Mouse (Mus musculus): ENCODE results near the gene E4f1. TPM values are rescaled to one million over a fixed set of nuclear protein-coding genes. Genes with fewer than 3 reads are reported as not detected.

E4f1 gene
- polyA plus RNA-seq, 1 experiment from 2014 or later = 46.4 TPM

GRCm38 (mm10) chr17:24415011-24415410 is 55.1 kb downstream of the E4f1 start:
- Histone ChIP-seq H3K36me3 (ENCODE audit: control insufficient read depth, insufficient read depth, low read length) (peaks cover 9% of the 10 kb centered on the region), H3K4me1 (ENCODE audit: control insufficient read depth, insufficient read depth, low read length) (peaks cover 19% of the 10 kb centered on the region)
- peak; percentile 1; the same call in 1 of the 2 replicates for ATAC-seq

GRCm38 (mm10) chr17:24414230-24414976 is 55.7 kb downstream of the E4f1 start, which contains the start of gene Rnps1:
Gene Rnps1, plus strand, starts transcription at chr17:24414565.
- peak within 1 kb of the TSS; percentile 87 for H3K27ac ChIP-seq (ENCODE audit: low read length)
- no peaks in the 10 kb centered on the region for H3K27me3 ChIP-seq (ENCODE audit: control insufficient read depth, insufficient read depth, low read depth, low read length)
- H3K4me3 ChIP-seq (ENCODE audit: low read depth, low read length) = peak within 1 kb of the TSS; percentile 80
- peaks cover 19% of the 10 kb centered on the region for H3K4me1 ChIP-seq (ENCODE audit: control insufficient read depth, insufficient read depth, low read length)
- under 1% methylated on average over 61 of the region's 64 CpGs for WGBS
- H3K36me3 ChIP-seq (ENCODE audit: control insufficient read depth, insufficient read depth, low read length) = peaks cover 13% of the 10 kb centered on the region
- peak within 1 kb of the TSS; percentile 85 for H3K9ac ChIP-seq (ENCODE audit: low read depth, low read length)
- peak within 1 kb of the TSS; percentile 92 for H3K4me2 ChIP-seq (ENCODE audit: low read length)
- peak; percentile 96 for ATAC-seq
- H3K9me3 ChIP-seq (replicated peaks; ENCODE audit: control insufficient read depth, low read length, poor library complexity, severe bottlenecking) = no peaks in the 10 kb centered on the region

More at GRCm38 (mm10) chr17:24415011-24415410, 55.1 kb downstream of the E4f1 start:
- Histone ChIP-seq H3K9me3 (replicated peaks; ENCODE audit: control insufficient read depth, low read length, poor library complexity, severe bottlenecking) (no peaks in the 10 kb centered on the region), H3K4me2 (ENCODE audit: low read length) (peak overlapping the region; percentile 81), H3K9ac (ENCODE audit: low read depth, low read length) (peak overlapping the region; percentile 85), H3K27me3 (ENCODE audit: control insufficient read depth, insufficient read depth, low read depth, low read length) (no peaks in the 10 kb centered on the region), H3K4me3 (ENCODE audit: low read depth, low read length) (peak overlapping the region; percentile 80), H3K27ac (ENCODE audit: low read length) (peak overlapping the region; percentile 87)
- under 1% methylated on average over 21 of the region's 21 CpGs for WGBS

GRCm38 (mm10) chr17:24413557-24414211 is 56.4 kb downstream of the E4f1 start:
- 36% methylated on average over 22 of the region's 22 CpGs for WGBS
- no peaks in the 10 kb centered on the region for H3K9me3 ChIP-seq (replicated peaks; ENCODE audit: control insufficient read depth, low read length, poor library complexity, severe bottlenecking)
- H3K9ac ChIP-seq (ENCODE audit: low read depth, low read length) = peak overlapping the region; percentile 68
- peak overlapping the region; percentile 92 for H3K4me2 ChIP-seq (ENCODE audit: low read length)
- H3K36me3 ChIP-seq (ENCODE audit: control insufficient read depth, insufficient read depth, low read length) = peaks cover 20% of the 10 kb centered on the region
- H3K4me3 ChIP-seq (ENCODE audit: low read depth, low read length) = peak overlapping the region; percentile 80
- ATAC-seq = peak; percentile 66
- peak overlapping the region; percentile 87 for H3K27ac ChIP-seq (ENCODE audit: low read length)
- peaks cover 19% of the 10 kb centered on the region for H3K4me1 ChIP-seq (ENCODE audit: control insufficient read depth, insufficient read depth, low read length)
- no peaks in the 10 kb centered on the region for H3K27me3 ChIP-seq (ENCODE audit: control insufficient read depth, insufficient read depth, low read depth, low read length)

GRCm38 (mm10) chr17:24407116-24407803 is 62.9 kb downstream of the E4f1 start:
- H3K36me3 ChIP-seq (ENCODE audit: control insufficient read depth, insufficient read depth, low read length) = peaks cover 49% of the 10 kb centered on the region
- H3K9ac ChIP-seq (ENCODE audit: low read depth, low read length) = no peak overlapping the region
- no peak overlapping the region for H3K4me2 ChIP-seq (ENCODE audit: low read length)
- 91% methylated on average over 12 of the region's 12 CpGs for WGBS
- no peak overlapping the region for H3K4me3 ChIP-seq (ENCODE audit: low read depth, low read length)
- no peaks in the 10 kb centered on the region for H3K9me3 ChIP-seq (replicated peaks; ENCODE audit: control insufficient read depth, low read length, poor library complexity, severe bottlenecking)
- no peaks in the 10 kb centered on the region for H3K27me3 ChIP-seq (ENCODE audit: control insufficient read depth, insufficient read depth, low read depth, low read length)
- H3K4me1 ChIP-seq (ENCODE audit: control insufficient read depth, insufficient read depth, low read length) = no peaks in the 10 kb centered on the region
- ATAC-seq = no peak
- H3K27ac ChIP-seq (ENCODE audit: low read length) = no peak overlapping the region

- no peak for ATAC-seq
- no peak overlapping the region for H3K27ac ChIP-seq (ENCODE audit: low read length)
- H3K36me3 ChIP-seq (ENCODE audit: control insufficient read depth, insufficient read depth, low read length) = peaks cover 46% of the 10 kb centered on the region
- no peaks in the 10 kb centered on the region for H3K4me1 ChIP-seq (ENCODE audit: control insufficient read depth, insufficient read depth, low read length)
- H3K9ac ChIP-seq (ENCODE audit: low read depth, low read length) = no peak overlapping the region
- WGBS = 79% methylated on average over 3 of the region's 3 CpGs
- no peaks in the 10 kb centered on the region for H3K27me3 ChIP-seq (ENCODE audit: control insufficient read depth, insufficient read depth, low read depth, low read length)
- no peak overlapping the region for H3K4me2 ChIP-seq (ENCODE audit: low read length)
- H3K4me3 ChIP-seq (ENCODE audit: low read depth, low read length) = no peak overlapping the region
- H3K9me3 ChIP-seq (replicated peaks; ENCODE audit: control insufficient read depth, low read length, poor library complexity, severe bottlenecking) = no peaks in the 10 kb centered on the region
These were observed 67.7 kb downstream of the E4f1 start for GRCm38 (mm10) chr17:24402371-24402770.

GRCm38 (mm10) chr17:24394456-24394855 is 75.7 kb downstream of the E4f1 start:
- H3K9ac ChIP-seq (ENCODE audit: low read depth, low read length) = no peak overlapping the region
- H3K36me3 ChIP-seq (ENCODE audit: control insufficient read depth, insufficient read depth, low read length) = peaks cover 33% of the 10 kb centered on the region
- no peaks in the 10 kb centered on the region for H3K9me3 ChIP-seq (replicated peaks; ENCODE audit: control insufficient read depth, low read length, poor library complexity, severe bottlenecking)
- H3K27me3 ChIP-seq (ENCODE audit: control insufficient read depth, insufficient read depth, low read depth, low read length) = no peaks in the 10 kb centered on the region
- no peak for ATAC-seq
- H3K4me3 ChIP-seq (ENCODE audit: low read depth, low read length) = no peak overlapping the region
- H3K4me2 ChIP-seq (ENCODE audit: low read length) = no peak overlapping the region
- no peak overlapping the region for H3K27ac ChIP-seq (ENCODE audit: low read length)
- WGBS = 92% methylated on average over 7 of the region's 7 CpGs
- H3K4me1 ChIP-seq (ENCODE audit: control insufficient read depth, insufficient read depth, low read length) = no peaks in the 10 kb centered on the region

Other genes starting within 250 kb of the E4f1 start
- 9.2 and 9.5 TPM in 2 replicates for gene Tedc2, start 249.5 kb downstream of the E4f1 start, polyA plus RNA-seq (2015; fragmentation: Nextera tagmentation; extraction: Ambion mirVana)
- 12.7 and 12.9 TPM in 2 replicates for gene Ccnf, start 218.8 kb downstream of the E4f1 start, polyA plus RNA-seq (2015; fragmentation: Nextera tagmentation; extraction: Ambion mirVana)
- gene Abca17, start 119.2 kb downstream of the E4f1 start, polyA plus RNA-seq (2015; fragmentation: Nextera tagmentation; extraction: Ambion mirVana) = 0.55 and 0.83 TPM in 2 replicates
- gene Abca3, start 118.4 kb downstream of the E4f1 start, polyA plus RNA-seq (2015; fragmentation: Nextera tagmentation; extraction: Ambion mirVana) = 35.0 and 37.6 TPM in 2 replicates
- 357 and 365 TPM in 2 replicates for gene Rnps1, start 55.7 kb downstream of the E4f1 start, polyA plus RNA-seq (2015; fragmentation: Nextera tagmentation; extraction: Ambion mirVana)
- 34.2 and 34.4 TPM in 2 replicates for gene Eci1, start 43.7 kb downstream of the E4f1 start, polyA plus RNA-seq (2015; fragmentation: Nextera tagmentation; extraction: Ambion mirVana)
- 7.9 and 9.9 TPM in 2 replicates for gene Dnase1l2, start 27.2 kb downstream of the E4f1 start, polyA plus RNA-seq (2015; fragmentation: Nextera tagmentation; extraction: Ambion mirVana)
- gene Pgp, start 79 bp upstream of the E4f1 start, polyA plus RNA-seq (2015; fragmentation: Nextera tagmentation; extraction: Ambion mirVana) = 64.2 and 70.2 TPM in 2 replicates
- 0.40 TPM in 1 of 2 replicates, not detected in the other for gene Bricd5, start 3.6 kb upstream of the E4f1 start, polyA plus RNA-seq (2015; fragmentation: Nextera tagmentation; extraction: Ambion mirVana)
- gene Mlst8, start 8.8 kb upstream of the E4f1 start, polyA plus RNA-seq (2015; fragmentation: Nextera tagmentation; extraction: Ambion mirVana) = 36.5 and 37.2 TPM in 2 replicates
- gene Caskin1, start 18.3 kb upstream of the E4f1 start, polyA plus RNA-seq (2015; fragmentation: Nextera tagmentation; extraction: Ambion mirVana) = 43.6 and 45.7 TPM in 2 replicates
- gene Traf7, start 57.6 kb upstream of the E4f1 start, polyA plus RNA-seq (2015; fragmentation: Nextera tagmentation; extraction: Ambion mirVana) = 103 and 104 TPM in 2 replicates
- 9.1 and 14.7 TPM in 2 replicates for gene Rab26, start 63.9 kb upstream of the E4f1 start, polyA plus RNA-seq (2015; fragmentation: Nextera tagmentation; extraction: Ambion mirVana)
- gene Pkd1, start 79.5 kb upstream of the E4f1 start, polyA plus RNA-seq (2015; fragmentation: Nextera tagmentation; extraction: Ambion mirVana) = 20.1 and 22.4 TPM in 2 replicates
- gene Tsc2, start 162.3 kb upstream of the E4f1 start, polyA plus RNA-seq (2015; fragmentation: Nextera tagmentation; extraction: Ambion mirVana) = 72.4 and 85.0 TPM in 2 replicates
- 9.8 and 10.0 TPM in 2 replicates for gene Nthl1, start 162.4 kb upstream of the E4f1 start, polyA plus RNA-seq (2015; fragmentation: Nextera tagmentation; extraction: Ambion mirVana)
- 43.3 and 43.7 TPM in 2 replicates for gene Slc9a3r2, start 180.0 kb upstream of the E4f1 start, polyA plus RNA-seq (2015; fragmentation: Nextera tagmentation; extraction: Ambion mirVana)
- 0.36 and 0.90 TPM in 2 replicates for gene Npw, start 188.1 kb upstream of the E4f1 start, polyA plus RNA-seq (2015; fragmentation: Nextera tagmentation; extraction: Ambion mirVana)
- 19.7 and 20.3 TPM in 2 replicates for gene Zfp598, start 199.4 kb upstream of the E4f1 start, polyA plus RNA-seq (2015; fragmentation: Nextera tagmentation; extraction: Ambion mirVana)
- gene Syngr3, start 219.6 kb upstream of the E4f1 start, polyA plus RNA-seq (2015; fragmentation: Nextera tagmentation; extraction: Ambion mirVana) = 266 and 303 TPM in 2 replicates
- gene Gfer, start 225.8 kb upstream of the E4f1 start, polyA plus RNA-seq (2015; fragmentation: Nextera tagmentation; extraction: Ambion mirVana) = 33.7 and 40.8 TPM in 2 replicates
- gene Noxo1, start 225.9 kb upstream of the E4f1 start, polyA plus RNA-seq (2015; fragmentation: Nextera tagmentation; extraction: Ambion mirVana) = 1.9 and 2.2 TPM in 2 replicates
- gene Tbl3, start 237.3 kb upstream of the E4f1 start, polyA plus RNA-seq (2015; fragmentation: Nextera tagmentation; extraction: Ambion mirVana) = 61.8 and 69.2 TPM in 2 replicates
- 0.28 TPM in 1 of 2 replicates, not detected in the other for gene Rnf151, start 247.8 kb upstream of the E4f1 start, polyA plus RNA-seq (2015; fragmentation: Nextera tagmentation; extraction: Ambion mirVana)
- 657 and 682 TPM in 2 replicates for gene Rps2, start 247.8 kb upstream of the E4f1 start, polyA plus RNA-seq (2015; fragmentation: Nextera tagmentation; extraction: Ambion mirVana)

Measured in midbrain, embryonic 16.5 days (tissue).